Mouse (Mus musculus) ES-E14 (cell line): Measurements from ENCODE around the gene Cad. TPM values are rescaled to one million over a fixed set of nuclear protein-coding genes. Genes with fewer than 3 reads are reported as not detected.

Source experiments
- DNase-seq: peaks from one replicate; pipeline ENCODE4 v3.0.0-alpha.2; 2013; ENCODE audit warnings: low read depth, low spot score
- H3K27ac ChIP-seq: 2 replicates; pipeline ENCODE4 v1.5.1; 2012; ENCODE audit warnings: low read depth, mild to moderate bottlenecking, low read length, moderate library complexity, mixed read lengths; ENCODE audit not compliant: poor library complexity, insufficient read depth, severe bottlenecking
- H3K36me3 ChIP-seq: 2 replicates; pipeline ENCODE4 v1.6.1; 2012; ENCODE audit warnings: mild to moderate bottlenecking, low read length, moderate library complexity, mixed read lengths; ENCODE audit not compliant: control insufficient read depth, poor library complexity, insufficient read depth, severe bottlenecking
- H3K4me1 ChIP-seq, 2 experiments: fragments of 150-350 bp in 1 of 2; sonication (generic) in 1 of 2; 2 replicates each; pipeline ENCODE4 v1.6.1; 2012; ENCODE audit warnings: low read length in 2 of 2, mild to moderate bottlenecking in 1 of 2, mixed read lengths in 1 of 2; ENCODE audit not compliant: control insufficient read depth in 2 of 2, insufficient read depth in 2 of 2, poor library complexity in 1 of 2
- H3K4me3 ChIP-seq, 2 experiments: fragments of 150-350 bp in 1 of 2; sonication (generic) in 1 of 2; 2 replicates each; pipeline ENCODE4 v1.5.1; 2012; ENCODE audit warnings: low read length in 2 of 2, low read depth in 1 of 2, mild to moderate bottlenecking in 1 of 2, mixed read lengths in 1 of 2; ENCODE audit not compliant: insufficient read depth in 1 of 2, poor library complexity in 1 of 2, severe bottlenecking in 1 of 2
- H3K9ac ChIP-seq: 2 replicates; pipeline ENCODE4 v1.6.1; 2012; ENCODE audit warnings: low read depth, mild to moderate bottlenecking, low read length, mixed read lengths; ENCODE audit not compliant: poor library complexity, insufficient read depth, severe bottlenecking
- H3K9me3 ChIP-seq: fragments of 150-350 bp; sonication (generic); 2 replicates; pipeline ENCODE4 v1.6.1; 2012; ENCODE audit warnings: low read depth, mild to moderate bottlenecking, low read length; ENCODE audit not compliant: control insufficient read depth, insufficient read depth
- CHD2 ChIP-seq: IDR thresholded peaks from 2 replicates; pipeline ENCODE4 v1.6.1; 2014; ENCODE audit warnings: mild to moderate bottlenecking, low read depth, low read length, inconsistent platforms
- HCFC1 ChIP-seq: IDR thresholded peaks from 2 replicates; pipeline ENCODE4 v1.6.1; 2012; ENCODE audit warnings: low read length, inconsistent platforms, borderline replicate concordance; ENCODE audit not compliant: insufficient read depth
- MAFK ChIP-seq: IDR thresholded peaks from 2 replicates; pipeline ENCODE4 v1.6.1; 2014; ENCODE audit warnings: mild to moderate bottlenecking, low read depth, low read length, inconsistent platforms; ENCODE audit not compliant: insufficient read depth
- ZC3H11A ChIP-seq: IDR thresholded peaks from 2 replicates; pipeline ENCODE4 v1.6.1; 2012; ENCODE audit warnings: low read depth, mild to moderate bottlenecking, inconsistent platforms, low read length, borderline replicate concordance
- ZNF384 ChIP-seq: IDR thresholded peaks from 2 replicates; pipeline ENCODE4 v1.6.1; 2012; ENCODE audit warnings: low read depth, low read length, inconsistent platforms
- in situ Hi-C, 2 experiments: fragments of 600-800 bp; cut with MboI; formaldehyde crosslinking; loops; one replicate each; pipeline ENCODE4 v1.15.1; 2025; ENCODE audit warnings: low sequenced_read_pairs in 2 of 2, inconsistent platforms in 1 of 2; ENCODE audit not compliant: unreplicated experiment in 2 of 2
- total RNA-seq: library from RNA; depleted of rRNA; stranded (reverse); fragments of 300-350 nt; gene quantifications from 2 replicates; pipeline ENCODE4 v1.2.3, GENCODE M21; 2012

Cad gene
- total RNA-seq, 1 experiment: 154 TPM

DNA sequence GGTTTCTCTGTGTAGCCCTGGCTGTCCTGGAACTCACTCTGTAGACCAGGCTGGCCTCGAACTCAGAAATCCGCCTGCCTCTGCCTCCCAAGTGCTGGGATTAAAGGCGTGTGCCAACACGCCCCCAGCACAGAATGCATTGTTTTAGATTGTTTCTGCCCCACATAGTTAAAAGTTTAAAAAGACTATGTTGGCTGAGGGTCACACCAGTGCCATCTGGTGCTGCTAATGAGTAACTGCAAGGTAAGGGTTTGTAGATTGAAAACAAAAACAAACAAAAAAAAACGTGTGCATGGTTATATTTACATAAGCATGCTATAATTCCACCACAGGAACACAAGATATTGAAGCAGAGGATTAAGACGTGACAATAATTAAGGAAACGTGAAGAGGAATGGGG, 56.2 kb downstream of the Cad start:
- H3K9me3 ChIP-seq: no peaks in the 10 kb centered on the region
- TF ChIP-seq ZC3H11A (no peak), CHD2 (no peak), MAFK (0 out of 2 replicates have a peak, but pooled peaks have one; percentile 21)
- no peak overlapping the region for H3K9ac ChIP-seq
- no peaks in the 10 kb centered on the region for H3K36me3 ChIP-seq
- H3K27ac ChIP-seq: no peak overlapping the region
- DNase-seq: no peak
- no peaks in the 10 kb centered on the region for H3K4me1 ChIP-seq
- in situ Hi-C loops: no loop called here
- no peak overlapping the region for H3K4me3 ChIP-seq

DNA sequence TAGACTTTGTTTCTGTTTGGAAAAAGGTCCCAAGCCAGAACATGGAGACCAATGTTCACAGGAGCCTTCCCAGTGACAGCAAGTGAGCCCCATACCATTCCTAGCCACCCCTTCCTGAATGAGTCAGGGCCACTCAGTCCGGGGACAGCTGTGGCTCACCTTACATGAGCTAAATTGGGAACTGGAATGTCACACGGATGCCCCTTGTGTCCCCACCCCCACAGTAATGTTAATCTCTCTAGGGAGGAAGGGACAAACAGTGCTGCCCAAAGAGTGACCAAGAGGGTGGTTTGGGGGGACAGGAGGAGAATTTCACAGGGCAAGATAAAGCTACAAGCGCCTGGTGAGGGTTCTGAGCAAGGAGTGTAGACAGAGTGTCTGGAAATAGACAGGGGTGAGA, 61.8 kb downstream of the Cad start, which contains the start of gene Trim54:
Trim54 (plus strand) TSS at position 359 of the 400 bp plus-strand sequence.
- DNase-seq: no peak
- Histone ChIP-seq H3K9ac (peak within 1 kb of the TSS; percentile 61; the same call in 1 of the 2 replicates), H3K4me3 (peak within 1 kb of the TSS; percentile 62 to 67), H3K36me3 (no peaks in the 10 kb centered on the region), H3K27ac (peak within 1 kb of the TSS; percentile 51; the same call in 1 of the 2 replicates), H3K9me3 (no peaks in the 10 kb centered on the region), H3K4me1 (peaks cover 3 to 11% of the 10 kb centered on the region in 2 experiments; a peak in 3 of 4 replicates)
- TF ChIP-seq ZC3H11A: no peak
- TF ChIP-seq CHD2: no peak
- TF ChIP-seq ZNF384: no peak
- TF ChIP-seq HCFC1: no peak
- TF ChIP-seq MAFK: no peak
- in situ Hi-C loops: no loop called here

DNA sequence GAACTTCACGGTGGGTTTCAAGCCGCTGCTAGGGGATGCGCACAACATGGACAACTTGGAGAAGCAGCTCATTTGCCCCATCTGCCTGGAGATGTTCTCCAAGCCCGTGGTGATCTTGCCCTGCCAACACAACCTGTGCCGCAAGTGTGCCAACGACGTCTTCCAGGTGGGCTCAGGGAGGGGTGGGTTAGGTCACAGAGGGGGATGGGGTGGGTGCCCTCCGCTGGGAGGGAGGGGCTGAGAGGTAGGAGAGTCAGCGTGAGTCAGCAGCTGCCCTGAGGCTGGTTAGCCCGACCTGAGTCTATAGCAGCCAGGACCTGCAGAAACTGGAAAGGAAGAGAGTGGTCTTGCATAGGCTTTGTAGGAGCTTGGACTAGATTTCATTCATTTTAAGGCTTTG, 62.3 kb downstream of the Cad start:
- no peak for DNase-seq
- in situ Hi-C loops: no loop called here
- Histone ChIP-seq H3K9ac (peak overlapping the region; percentile 61; the same call in 1 of the 2 replicates), H3K27ac (peak overlapping the region; percentile 51; the same call in 1 of the 2 replicates), H3K36me3 (no peaks in the 10 kb centered on the region), H3K9me3 (no peaks in the 10 kb centered on the region), H3K4me3 (peak overlapping the region; percentile 62 to 67), H3K4me1 (peaks cover 3 to 11% of the 10 kb centered on the region in 2 experiments; a peak in 3 of 4 replicates)
- TF ChIP-seq ZC3H11A: no peak
- TF ChIP-seq HCFC1: no peak
- TF ChIP-seq MAFK: peak; percentile 92
- TF ChIP-seq CHD2: no peak
- no peak for TF ChIP-seq ZNF384

DNA sequence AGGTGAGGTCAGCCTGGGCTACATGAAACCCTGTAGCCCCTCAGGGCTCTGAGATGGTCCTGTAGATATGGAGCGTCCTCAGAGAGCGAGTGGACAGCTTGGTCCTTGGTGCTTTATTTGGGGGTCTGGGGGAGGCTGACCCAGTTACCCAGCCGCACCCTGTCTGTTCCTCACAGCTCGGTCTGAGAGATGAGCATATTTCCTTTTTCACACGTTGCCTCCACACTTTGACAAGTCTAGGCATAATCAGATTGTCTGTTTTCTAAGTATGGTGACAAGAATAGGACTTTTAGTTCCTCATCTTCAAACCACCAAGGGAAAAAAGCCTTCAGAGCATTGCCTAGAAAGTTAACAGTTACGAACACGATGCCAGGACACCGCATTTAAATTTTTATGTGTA, 66.5 kb downstream of the Cad start:
- no peak for TF ChIP-seq CHD2
- no peak for TF ChIP-seq MAFK
- Histone ChIP-seq H3K27ac (no peak overlapping the region), H3K36me3 (no peaks in the 10 kb centered on the region), H3K9ac (no peak overlapping the region), H3K9me3 (no peaks in the 10 kb centered on the region), H3K4me1 (peaks cover 3 to 12% of the 10 kb centered on the region in 2 experiments; a peak in 3 of 4 replicates), H3K4me3 (no peak overlapping the region)
- in situ Hi-C loops: no loop called here
- DNase-seq: no peak

DNA sequence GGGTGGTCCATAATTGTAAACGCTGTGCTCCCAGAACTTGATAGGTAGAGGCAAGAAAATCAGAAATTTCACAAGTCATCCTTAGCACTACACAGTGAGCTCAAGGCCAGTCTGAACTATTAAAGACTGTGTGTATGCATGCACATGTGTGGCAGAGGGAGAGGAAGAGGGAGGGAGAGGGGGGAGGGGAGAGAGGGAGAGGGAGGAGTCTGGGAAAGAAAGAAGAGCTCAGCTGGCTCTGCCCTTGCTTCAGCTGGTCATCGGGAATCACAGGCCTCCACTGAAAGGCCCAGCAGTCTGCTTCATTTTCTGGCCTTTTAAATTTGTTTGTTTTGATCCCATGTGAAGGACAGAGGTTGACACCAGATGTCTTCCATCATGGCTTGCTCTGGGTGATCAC, 68.9 kb downstream of the Cad start:
- H3K9ac ChIP-seq: no peak overlapping the region
- H3K4me1 ChIP-seq: peaks cover 0 to 3% of the 10 kb centered on the region in 2 experiments; a peak in 1 of 4 replicates
- no peak for TF ChIP-seq HCFC1
- no peak for TF ChIP-seq CHD2
- no peak for TF ChIP-seq ZNF384
- no peak for TF ChIP-seq MAFK
- no peak for TF ChIP-seq ZC3H11A
- DNase-seq: no peak
- in situ Hi-C loops: no loop called here
- H3K9me3 ChIP-seq: no peaks in the 10 kb centered on the region
- no peaks in the 10 kb centered on the region for H3K36me3 ChIP-seq
- no peak overlapping the region for H3K27ac ChIP-seq
- H3K4me3 ChIP-seq: no peak overlapping the region
